In the genomic region with DNA sequence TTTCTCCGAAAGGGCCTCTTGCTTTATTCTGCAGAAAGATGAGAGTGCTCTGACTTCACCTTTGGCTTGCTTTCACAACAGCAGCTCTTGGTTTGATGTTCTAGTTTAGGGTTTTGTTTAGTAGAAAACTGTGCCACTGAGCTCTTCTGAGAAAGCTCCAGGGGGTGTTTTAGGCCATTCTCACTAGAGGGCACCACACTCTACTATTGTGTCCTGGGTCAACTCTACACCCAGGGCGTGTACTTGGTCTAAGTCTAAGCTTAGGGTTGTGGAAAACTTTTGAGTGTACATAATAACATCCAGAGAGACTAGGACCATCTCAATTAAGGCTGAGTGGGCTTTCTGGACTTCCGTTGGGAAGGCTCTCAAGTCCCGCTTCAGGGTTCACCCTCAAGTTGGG, we compare ENCODE assay signal across 8 mouse cellular contexts.
DNase-seq lines count a peak whose midpoint lies in the region; ATAC-seq lines count a peak whose summit lies in the region.
"Had no signal": no experiment of that assay in that cellular context is flagged by ENCODE, and none has a peak within 500 bp of the region (broad histone marks: within the 10 kb centered on the region; RNA-seq: fewer than 3 reads in every experiment).

No protein-coding gene starts in this region.

- H3K27ac ChIP-seq in heart, embryonic 15.5 days = no peak overlapping the region
- no peak overlapping the region for H3K27ac ChIP-seq in hindbrain, embryonic 14.5 days
- H3K27ac ChIP-seq: embryonic facial prominence, embryonic 15.5 days had no signal

- no peaks in the 10 kb centered on the region for H3K36me3 ChIP-seq in heart, embryonic 15.5 days
- H3K36me3 ChIP-seq in hindbrain, embryonic 14.5 days (replicated peaks; ENCODE audit: control insufficient read depth, insufficient read depth) = no peaks in the 10 kb centered on the region

- no peaks in the 10 kb centered on the region for H3K9me3 ChIP-seq in heart, embryonic 15.5 days (replicated peaks)
- H3K9me3 ChIP-seq in hindbrain, embryonic 14.5 days (ENCODE audit: control insufficient read depth, low read length) = no peaks in the 10 kb centered on the region
- H3K9me3 ChIP-seq: embryonic facial prominence, embryonic 15.5 days had no signal

- H3K4me1 ChIP-seq in heart, embryonic 15.5 days (replicated peaks) = no peaks in the 10 kb centered on the region
- H3K4me1 ChIP-seq in hindbrain, embryonic 14.5 days (replicated peaks; ENCODE audit: control insufficient read depth, insufficient read depth, low read length) = no peaks in the 10 kb centered on the region
- H3K4me1 ChIP-seq: embryonic facial prominence, embryonic 15.5 days had no signal

- ATAC-seq in activated CD4-positive, CD25-positive, alpha-beta regulatory T cell, adult 4 months = peak; percentile 46
- ATAC-seq in heart, embryonic 15.5 days (replicated peaks; ENCODE audit: insufficient number of reproducible peaks, insufficient read depth, low FRiP score, low read depth) = 0 out of 2 replicates have a peak, but pooled peaks have one; percentile 53
- peak; percentile 68; the same call in 1 of the 2 replicates for ATAC-seq in megakaryocyte, adult 5-6 weeks (ENCODE audit: poor library complexity, severe bottlenecking)
- ATAC-seq in hindbrain, embryonic 14.5 days (ENCODE audit: low FRiP score) = no peak

- no peak overlapping the region for H3K4me2 ChIP-seq in heart, embryonic 15.5 days
- no peak overlapping the region for H3K4me2 ChIP-seq in hindbrain, embryonic 14.5 days (replicated peaks)
- H3K4me2 ChIP-seq: embryonic facial prominence, embryonic 15.5 days had no signal

- H3K27me3 ChIP-seq in heart, embryonic 15.5 days = no peaks in the 10 kb centered on the region
- H3K27me3 ChIP-seq in hindbrain, embryonic 14.5 days (ENCODE audit: control insufficient read depth, insufficient read depth, low read length) = no peaks in the 10 kb centered on the region
- H3K27me3 ChIP-seq: embryonic facial prominence, embryonic 15.5 days had no signal

- H3K4me3 ChIP-seq in heart, embryonic 15.5 days = no peak overlapping the region
- no peak overlapping the region for H3K4me3 ChIP-seq in hindbrain, embryonic 14.5 days (replicated peaks; ENCODE audit: low read length)
- H3K4me3 ChIP-seq: embryonic facial prominence, embryonic 15.5 days had no signal

- DNase-seq in layer of hippocampus, adult 9-11 months = peak; percentile 30
- DNase-seq in layer of hippocampus, adult 9-10 months (ENCODE audit: low spot score) = no peak
- no peak for DNase-seq in hindbrain, embryonic 14.5 days (ENCODE audit: low spot score)
- DNase-seq in gastrocnemius, postnatal 4 days (ENCODE audit: low spot score in 2 of 2) = no peak

- WGBS in heart, embryonic 15.5 days = 76% methylated on average over 4 of the region's 4 CpGs
- WGBS in hindbrain, embryonic 14.5 days = 90% methylated on average over 4 of the region's 4 CpGs

- no peak overlapping the region for H3K9ac ChIP-seq in heart, embryonic 15.5 days
- H3K9ac ChIP-seq in hindbrain, embryonic 14.5 days = no peak overlapping the region
- H3K9ac ChIP-seq: embryonic facial prominence, embryonic 15.5 days had no signal
